Mouse (Mus musculus) E14TG2a.4 (cell line): Measurements from ENCODE around the gene Plek.

Experiments
- CTCF ChIP-seq: conservative IDR thresholded peaks from 2 replicates; pipeline ENCODE4 v1.5.1; 2014; ENCODE audit warnings: low read length
- NANOG ChIP-seq: IDR thresholded peaks from 2 replicates; pipeline ENCODE4 v1.6.1; 2014; ENCODE audit warnings: borderline replicate concordance, low read length, mixed read lengths
- POU5F1 ChIP-seq: IDR thresholded peaks from 2 replicates; pipeline ENCODE4 v1.6.1; 2014; ENCODE audit warnings: low read length, borderline replicate concordance

DNA sequence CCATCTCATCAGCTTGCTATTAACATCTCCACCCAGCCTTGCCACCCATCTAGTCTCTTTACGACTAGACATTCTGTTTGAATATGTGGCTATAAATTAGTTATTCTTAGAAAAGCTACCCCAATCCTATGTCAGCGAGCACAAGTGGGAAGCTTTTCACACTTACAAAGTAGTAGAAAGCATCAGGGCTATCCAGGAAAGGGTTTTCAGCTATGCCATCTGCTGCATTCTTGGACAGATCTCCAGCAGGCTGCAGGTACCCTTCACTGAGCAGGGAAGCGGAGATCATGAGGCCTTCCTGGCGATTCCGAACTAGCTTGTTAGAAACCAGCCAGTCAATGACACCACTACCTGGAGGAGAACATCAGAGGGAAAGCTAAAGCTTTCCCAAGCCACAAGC is 62.3 kb downstream of the Plek start:
- TF ChIP-seq CTCF (no peak), POU5F1 (no peak), NANOG (no peak)
